Mouse (Mus musculus): ENCODE measurements around the gene Xrcc6.

DNA sequence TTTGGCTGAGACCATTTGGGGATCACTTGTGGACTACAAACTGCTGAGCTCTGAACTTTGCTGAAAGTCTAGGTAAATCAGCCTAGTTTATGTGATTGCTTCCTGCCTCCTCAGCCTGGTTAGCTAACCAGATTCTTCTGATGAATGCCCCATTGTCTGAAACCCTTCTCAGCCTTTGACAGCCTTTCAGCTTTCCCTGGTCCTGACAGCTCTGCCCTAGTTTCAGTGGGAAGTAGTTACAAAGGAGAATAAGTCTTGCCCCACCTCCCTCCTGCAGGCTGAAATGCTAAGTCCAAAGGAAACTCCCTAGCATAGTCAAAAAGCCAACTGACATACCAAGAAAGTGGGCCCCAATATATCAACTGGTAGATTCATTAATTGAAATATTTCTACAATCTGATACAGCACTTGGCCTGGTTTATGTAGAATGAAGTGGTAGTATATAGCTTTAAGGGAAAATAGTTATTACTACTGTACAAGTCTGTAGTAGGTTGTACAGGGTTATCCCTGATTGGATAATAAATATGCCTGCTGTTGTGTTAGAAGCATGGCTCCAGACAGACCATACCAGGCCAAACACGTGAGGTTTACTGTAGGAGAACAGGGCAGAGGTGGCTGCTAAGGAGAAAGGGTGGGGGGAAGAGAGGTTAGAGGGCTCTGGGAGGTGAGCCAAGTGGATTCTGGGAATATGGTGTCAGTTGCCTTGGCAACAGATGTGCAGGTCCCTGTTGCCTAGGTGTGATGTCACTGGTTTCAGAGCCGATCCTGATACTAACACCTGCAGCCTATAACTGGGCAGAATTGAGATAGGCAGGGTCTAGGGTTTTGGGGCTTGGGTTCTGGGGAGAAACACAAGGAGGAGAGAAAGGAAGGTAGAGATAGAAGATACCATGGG is 2.1 kb upstream of the Xrcc6 start:
- TF ChIP-seq CTCF (IDR thresholded peaks at IDR 0.05; ENCODE audit: low read depth, low read length) (no peak), TAL1 (conservative IDR thresholded peaks at IDR 0.05; ENCODE audit: low read depth, low read length) (no peak), GATA1 (IDR thresholded peaks at IDR 0.05; ENCODE audit: borderline replicate concordance, low read length) (no peak), POLR2AphosphoS5 (IDR thresholded peaks at IDR 0.05; ENCODE audit: insufficient replicate concordance, low read depth, low read length) (no peak)
